Mouse (Mus musculus): ENCODE data around the gene Ttc9b. TPM values are rescaled to one million over a fixed set of nuclear protein-coding genes. Genes with fewer than 3 reads are reported as not detected.

Gene Ttc9b
- total and polyA plus RNA-seq, 3 experiments, result not detected

DNA sequence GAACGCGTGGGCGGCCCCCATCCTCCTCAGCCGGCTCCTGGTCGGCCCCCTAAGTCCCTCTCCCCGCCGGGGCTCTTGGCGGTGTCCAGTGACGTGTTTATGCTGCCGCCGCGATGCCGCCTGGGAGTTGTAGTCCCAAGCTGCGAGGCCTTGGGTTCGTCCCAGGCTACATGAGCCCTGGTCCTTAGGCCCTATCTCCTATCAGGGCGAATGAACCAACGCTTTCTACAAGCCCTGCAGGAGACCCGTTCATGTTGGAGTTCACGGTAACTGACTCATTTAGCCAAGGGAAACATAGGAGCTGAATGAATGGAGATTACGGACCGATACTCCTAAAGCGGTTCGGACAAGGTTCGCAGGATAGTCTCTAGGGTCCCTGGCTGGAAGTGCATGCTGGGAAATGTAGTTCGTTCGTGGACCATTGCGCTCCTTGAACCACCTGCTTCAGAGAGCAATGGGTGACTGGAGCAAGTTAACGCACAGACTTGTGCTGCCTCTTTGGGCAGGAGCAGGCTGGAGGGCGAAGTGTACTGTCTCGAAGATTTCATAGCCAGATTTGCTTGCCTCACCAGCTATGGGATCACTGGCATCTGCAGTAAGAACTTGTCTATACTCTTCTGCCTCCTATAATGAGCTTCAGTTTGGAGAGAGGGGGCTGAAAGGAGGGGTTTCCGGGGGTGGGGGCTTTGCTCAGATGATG, 21.0 kb downstream of the Ttc9b start, which contains the start of gene Map3k10:
TSS of gene Map3k10 (minus strand) at position 77 of the 700 bp plus-strand sequence.
- no peaks in the 10 kb centered on the region for H3K9me3 ChIP-seq (replicated peaks)
- peak within 1 kb of the TSS; percentile 78 for H3K4me3 ChIP-seq (ENCODE audit: low read depth, low read length)
- peaks cover 51% of the 10 kb centered on the region for H3K36me3 ChIP-seq (replicated peaks)
- no peaks in the 10 kb centered on the region for H3K27me3 ChIP-seq (ENCODE audit: insufficient read depth, low read length)
- DNase-seq (ENCODE audit: low spot score) (peak; percentile 94), ATAC-seq (ENCODE audit: extremely low read depth, insufficient number of reproducible peaks, low FRiP score, poor library complexity, severe bottlenecking) (peak; percentile 96)
- peaks cover 39% of the 10 kb centered on the region for H3K4me1 ChIP-seq (ENCODE audit: insufficient read depth, low read depth, low read length)
- TF ChIP-seq GATA1 (IDR thresholded peaks at IDR 0.05; ENCODE audit: borderline replicate concordance, low read length) (no peak), GATA2 (IDR thresholded peaks at IDR 0.05; ENCODE audit: borderline replicate concordance, low read depth, low read length) (no peak), TAL1 (conservative IDR thresholded peaks at IDR 0.05; ENCODE audit: low read depth, low read length) (no peak), CTCF (IDR thresholded peaks at IDR 0.05; ENCODE audit: low read depth, low read length) (no peak), POLR2AphosphoS5 (IDR thresholded peaks at IDR 0.05; ENCODE audit: insufficient replicate concordance, low read depth, low read length) (no peak)

DNA sequence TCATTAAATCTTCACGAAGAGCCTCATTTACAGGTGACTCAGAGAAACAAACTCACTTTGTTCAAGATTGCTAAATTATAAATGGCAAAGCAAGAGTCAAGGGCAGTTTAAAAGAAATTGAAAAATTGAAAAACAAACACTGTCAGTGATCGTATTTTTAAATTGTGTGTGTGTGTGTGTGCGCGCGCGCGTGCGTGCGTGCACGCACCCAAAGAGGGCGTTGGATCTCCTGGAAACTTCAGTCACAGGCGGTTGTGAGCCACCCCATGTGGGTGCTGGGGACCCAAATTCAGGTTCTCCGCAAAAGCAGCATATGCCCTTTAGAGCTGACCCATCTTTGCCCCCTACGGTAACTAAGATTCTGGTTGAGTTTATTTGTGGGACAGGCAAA, 21.5 kb downstream of the Ttc9b start:
- peaks cover 39% of the 10 kb centered on the region for H3K4me1 ChIP-seq (ENCODE audit: insufficient read depth, low read depth, low read length)
- H3K9me3 ChIP-seq (replicated peaks), result no peaks in the 10 kb centered on the region
- peak overlapping the region; percentile 78 for H3K4me3 ChIP-seq (ENCODE audit: low read depth, low read length)
- no peaks in the 10 kb centered on the region for H3K27me3 ChIP-seq (ENCODE audit: insufficient read depth, low read length)
- no peak for TF ChIP-seq CTCF (IDR thresholded peaks at IDR 0.05; ENCODE audit: low read depth, low read length)
- no peak for DNase-seq (ENCODE audit: low spot score)
- H3K36me3 ChIP-seq (replicated peaks), result peaks cover 47% of the 10 kb centered on the region
- ATAC-seq (ENCODE audit: extremely low read depth, insufficient number of reproducible peaks, low FRiP score, poor library complexity, severe bottlenecking), result no peak

DNA sequence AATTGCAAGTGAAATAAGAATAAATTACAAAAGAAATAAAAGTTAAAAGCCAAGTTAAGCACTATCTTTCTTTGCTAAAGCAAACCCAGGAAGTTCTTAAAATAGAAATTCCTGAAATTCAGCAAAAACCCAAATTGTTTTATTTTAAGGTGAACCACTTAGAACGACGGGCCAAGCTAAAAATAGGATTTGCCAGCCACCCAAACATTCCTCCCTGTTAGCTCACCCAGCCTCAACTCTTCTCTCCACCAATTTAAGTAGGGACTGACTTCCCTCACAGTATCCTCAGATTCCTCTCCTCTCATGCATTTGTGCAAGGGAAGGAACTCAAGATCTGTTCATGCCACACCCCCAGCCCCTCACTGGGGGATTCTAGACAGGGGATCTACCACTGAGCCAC, 29.5 kb downstream of the Ttc9b start:
- no peak for TF ChIP-seq POLR2AphosphoS5 (IDR thresholded peaks at IDR 0.05; ENCODE audit: insufficient replicate concordance, low read depth, low read length)
- TF ChIP-seq CTCF (IDR thresholded peaks at IDR 0.05; ENCODE audit: low read depth, low read length), result no peak
- no peak for TF ChIP-seq GATA2 (IDR thresholded peaks at IDR 0.05; ENCODE audit: borderline replicate concordance, low read depth, low read length)
- TF ChIP-seq GATA1 (IDR thresholded peaks at IDR 0.05; ENCODE audit: borderline replicate concordance, low read length), result no peak
- no peak for TF ChIP-seq TAL1 (conservative IDR thresholded peaks at IDR 0.05; ENCODE audit: low read depth, low read length)
- ATAC-seq (ENCODE audit: extremely low read depth, insufficient number of reproducible peaks, low FRiP score, poor library complexity, severe bottlenecking) (no peak), DNase-seq (ENCODE audit: low spot score) (no peak)
- Histone ChIP-seq H3K27me3 (ENCODE audit: insufficient read depth, low read length) (no peaks in the 10 kb centered on the region), H3K36me3 (replicated peaks) (peaks cover 18% of the 10 kb centered on the region), H3K9me3 (replicated peaks) (no peaks in the 10 kb centered on the region), H3K4me1 (ENCODE audit: insufficient read depth, low read depth, low read length) (peaks cover 15% of the 10 kb centered on the region), H3K4me3 (ENCODE audit: low read depth, low read length) (no peak overlapping the region)

DNA sequence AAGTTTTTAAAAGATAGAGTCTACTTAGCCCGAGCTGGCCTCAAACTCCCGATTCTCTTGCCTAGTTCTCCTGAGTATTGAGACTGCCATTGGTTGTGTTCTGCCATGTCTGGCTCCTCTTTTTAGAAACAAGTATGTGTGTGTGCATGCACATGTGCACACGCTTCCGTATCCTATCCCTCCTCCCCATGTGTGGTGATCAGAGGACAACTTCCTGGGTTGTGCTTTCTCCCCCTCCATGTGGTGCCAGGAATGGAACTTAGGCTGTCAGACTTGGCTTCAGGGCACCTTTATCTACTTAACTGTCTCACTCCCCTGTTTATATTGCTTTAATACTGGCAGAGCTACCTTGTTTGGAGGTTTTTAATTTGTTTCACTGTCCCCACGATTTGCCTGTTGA, 31.5 kb downstream of the Ttc9b start:
- no peak for ATAC-seq (ENCODE audit: extremely low read depth, insufficient number of reproducible peaks, low FRiP score, poor library complexity, severe bottlenecking)
- DNase-seq (ENCODE audit: low spot score), result no peak
- peaks cover 8% of the 10 kb centered on the region for H3K36me3 ChIP-seq (replicated peaks)
- H3K9me3 ChIP-seq (replicated peaks), result no peaks in the 10 kb centered on the region
- no peak overlapping the region for H3K4me3 ChIP-seq (ENCODE audit: low read depth, low read length)
- TF ChIP-seq GATA2 (IDR thresholded peaks at IDR 0.05; ENCODE audit: borderline replicate concordance, low read depth, low read length) (no peak), TAL1 (conservative IDR thresholded peaks at IDR 0.05; ENCODE audit: low read depth, low read length) (no peak), CTCF (IDR thresholded peaks at IDR 0.05; ENCODE audit: low read depth, low read length) (no peak), GATA1 (IDR thresholded peaks at IDR 0.05; ENCODE audit: borderline replicate concordance, low read length) (no peak), POLR2AphosphoS5 (IDR thresholded peaks at IDR 0.05; ENCODE audit: insufficient replicate concordance, low read depth, low read length) (no peak)
- H3K4me1 ChIP-seq (ENCODE audit: insufficient read depth, low read depth, low read length), result peaks cover 24% of the 10 kb centered on the region
- H3K27me3 ChIP-seq (ENCODE audit: insufficient read depth, low read length), result no peaks in the 10 kb centered on the region

DNA sequence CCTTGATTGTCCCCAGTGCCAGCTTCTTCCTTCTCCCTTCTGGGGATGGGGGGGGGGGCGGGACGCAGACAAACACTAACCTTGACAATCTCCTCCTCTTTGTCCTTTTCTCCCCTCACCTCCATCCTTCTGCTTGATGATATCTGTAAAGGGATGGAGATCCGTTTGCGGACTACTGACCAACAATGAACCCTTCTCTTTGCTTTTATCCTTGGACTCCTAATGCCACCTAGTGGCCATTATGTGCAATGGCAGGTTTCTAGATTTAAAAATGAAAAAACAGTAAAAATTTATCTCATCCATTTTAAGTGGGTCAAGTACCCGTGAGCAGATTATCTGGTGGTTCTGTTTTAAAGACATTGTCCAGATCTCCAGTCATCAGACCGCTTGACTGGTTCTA, 32.0 kb downstream of the Ttc9b start:
- H3K4me3 ChIP-seq (ENCODE audit: low read depth, low read length), result no peak overlapping the region
- peaks cover 8% of the 10 kb centered on the region for H3K36me3 ChIP-seq (replicated peaks)
- TF ChIP-seq CTCF (IDR thresholded peaks at IDR 0.05; ENCODE audit: low read depth, low read length) (no peak), POLR2AphosphoS5 (IDR thresholded peaks at IDR 0.05; ENCODE audit: insufficient replicate concordance, low read depth, low read length) (no peak), GATA2 (IDR thresholded peaks at IDR 0.05; ENCODE audit: borderline replicate concordance, low read depth, low read length) (no peak), TAL1 (conservative IDR thresholded peaks at IDR 0.05; ENCODE audit: low read depth, low read length) (no peak), GATA1 (IDR thresholded peaks at IDR 0.05; ENCODE audit: borderline replicate concordance, low read length) (no peak)
- H3K4me1 ChIP-seq (ENCODE audit: insufficient read depth, low read depth, low read length), result peaks cover 29% of the 10 kb centered on the region
- ATAC-seq (ENCODE audit: extremely low read depth, insufficient number of reproducible peaks, low FRiP score, poor library complexity, severe bottlenecking) (no peak), DNase-seq (ENCODE audit: low spot score) (no peak)
- H3K27me3 ChIP-seq (ENCODE audit: insufficient read depth, low read length), result no peaks in the 10 kb centered on the region
- no peaks in the 10 kb centered on the region for H3K9me3 ChIP-seq (replicated peaks)

DNA sequence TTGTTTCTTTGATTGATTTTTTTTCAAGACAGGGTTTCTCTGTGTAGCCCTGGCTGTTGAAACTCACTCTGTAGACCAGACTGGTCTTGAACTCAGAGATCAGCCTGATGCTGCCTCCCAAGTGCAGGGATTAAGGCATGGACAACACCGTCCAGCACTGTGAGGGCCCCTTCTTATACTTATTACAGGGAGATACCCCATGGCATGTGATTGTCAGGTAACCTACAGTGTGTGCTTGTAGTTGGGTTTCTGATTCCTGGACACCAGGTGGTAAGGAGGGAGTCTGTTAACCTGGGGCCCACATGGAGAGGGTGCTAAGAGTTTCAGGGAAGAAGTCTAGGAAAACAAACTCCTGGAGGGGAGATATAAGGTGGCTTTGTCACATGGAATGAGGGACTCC, 33.3 kb downstream of the Ttc9b start:
- Histone ChIP-seq H3K36me3 (replicated peaks) (peaks cover under 1% of the 10 kb centered on the region), H3K4me3 (ENCODE audit: low read depth, low read length) (no peak overlapping the region), H3K4me1 (ENCODE audit: insufficient read depth, low read depth, low read length) (peaks cover 29% of the 10 kb centered on the region), H3K27me3 (ENCODE audit: insufficient read depth, low read length) (no peaks in the 10 kb centered on the region), H3K9me3 (replicated peaks) (no peaks in the 10 kb centered on the region)
- DNase-seq (ENCODE audit: low spot score) (no peak), ATAC-seq (ENCODE audit: extremely low read depth, insufficient number of reproducible peaks, low FRiP score, poor library complexity, severe bottlenecking) (no peak)
- TF ChIP-seq GATA2 (IDR thresholded peaks at IDR 0.05; ENCODE audit: borderline replicate concordance, low read depth, low read length), result no peak
- no peak for TF ChIP-seq GATA1 (IDR thresholded peaks at IDR 0.05; ENCODE audit: borderline replicate concordance, low read length)
- no peak for TF ChIP-seq TAL1 (conservative IDR thresholded peaks at IDR 0.05; ENCODE audit: low read depth, low read length)
- no peak for TF ChIP-seq CTCF (IDR thresholded peaks at IDR 0.05; ENCODE audit: low read depth, low read length)
- TF ChIP-seq POLR2AphosphoS5 (IDR thresholded peaks at IDR 0.05; ENCODE audit: insufficient replicate concordance, low read depth, low read length), result no peak

All from G1E (cell line).